Mouse (Mus musculus): ENCODE data around the gene Arhgef10l. TPM values are rescaled to one million over a fixed set of nuclear protein-coding genes. Genes with fewer than 3 reads are reported as not detected.
A peak's percentile ranks its signal among the peaks of the same experiment; 100 is the strongest.

Arhgef10l gene
- polyA plus RNA-seq, 1 experiment, result 29.2 TPM

GRCm38 (mm10) chr4:140662453-140662852 is 3.4 kb downstream of the Arhgef10l start:
- DNase-seq (ENCODE audit: extremely low spot score in 1 of 2, low spot score in 1 of 2), result no peak

DNA sequence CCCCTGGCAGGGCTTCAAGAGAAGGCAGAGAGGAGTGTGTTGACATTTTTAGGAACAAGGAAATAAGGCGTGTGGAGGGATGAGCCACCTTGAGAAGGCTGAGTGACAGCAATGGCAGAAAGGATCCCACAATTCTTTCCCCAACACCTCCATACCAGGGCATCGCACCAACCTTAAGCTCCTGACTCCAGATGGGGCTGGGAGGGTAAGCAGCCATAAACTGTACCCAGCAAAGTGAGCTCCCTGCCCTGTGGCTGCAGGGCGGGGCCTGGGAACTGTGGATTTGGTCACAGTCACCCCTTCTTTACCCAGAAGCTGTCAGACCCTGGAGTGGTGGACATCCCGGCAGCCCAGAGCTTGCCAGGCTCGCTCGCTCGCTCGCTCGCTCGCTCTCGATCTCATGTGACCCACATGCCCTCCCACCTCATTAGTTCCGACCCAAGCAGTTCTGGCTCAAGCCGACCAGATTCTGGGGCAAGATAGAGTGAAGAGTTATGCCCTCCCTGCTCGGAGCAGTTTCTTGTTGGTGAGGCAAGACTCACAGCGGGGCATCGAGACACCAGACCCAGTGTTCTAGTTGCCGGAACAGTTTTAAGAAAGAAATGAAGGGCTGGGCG is 4.3 kb downstream of the Arhgef10l start:
- no peak for DNase-seq (ENCODE audit: extremely low spot score in 1 of 2, low spot score in 1 of 2)

DNA sequence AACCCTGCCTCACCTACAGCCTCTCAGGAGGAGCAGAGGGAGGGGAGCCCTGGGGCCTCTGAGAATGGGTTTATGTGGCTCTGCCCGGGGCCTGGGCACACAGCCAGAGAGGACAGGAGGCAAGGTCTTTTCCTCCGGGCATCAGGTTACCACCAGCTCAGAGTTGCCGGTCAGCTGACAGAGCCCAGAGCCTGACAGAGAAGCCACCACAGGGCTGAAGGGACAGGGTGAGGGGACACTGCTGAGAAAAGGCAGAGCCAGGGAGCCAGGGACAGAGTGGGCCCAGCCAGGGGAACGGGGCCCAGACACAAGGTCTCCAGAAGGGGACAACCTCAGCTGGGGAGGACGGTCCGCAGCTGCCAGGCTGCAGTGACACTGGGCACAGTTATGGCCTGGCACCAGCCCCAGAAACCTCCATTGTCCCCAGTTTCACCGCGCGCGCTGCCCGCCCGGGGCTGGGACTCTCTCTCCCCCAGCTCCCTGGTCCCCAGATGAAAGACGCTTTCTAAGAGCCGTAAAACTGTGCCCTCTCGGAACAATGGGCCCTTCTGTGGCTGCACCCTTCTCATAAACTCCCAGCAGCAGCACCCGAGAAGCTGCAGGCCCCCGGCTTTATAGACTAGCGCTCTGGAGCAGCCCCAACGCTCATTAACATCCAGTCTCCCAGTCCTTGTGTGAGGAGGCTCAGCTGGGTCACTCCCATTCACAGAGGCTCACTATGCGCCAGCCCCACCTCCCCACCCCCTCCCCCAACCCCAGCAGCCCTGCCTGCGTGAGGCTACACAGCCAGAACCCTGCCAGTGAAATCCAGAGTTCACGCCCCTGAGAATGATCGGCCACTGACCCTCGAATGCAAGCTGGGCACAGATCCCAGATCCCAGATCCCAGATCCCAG is 7.9 kb downstream of the Arhgef10l start:
- peak; percentile 77 to 78 for DNase-seq (ENCODE audit: extremely low spot score in 1 of 2, low spot score in 1 of 2)

DNA sequence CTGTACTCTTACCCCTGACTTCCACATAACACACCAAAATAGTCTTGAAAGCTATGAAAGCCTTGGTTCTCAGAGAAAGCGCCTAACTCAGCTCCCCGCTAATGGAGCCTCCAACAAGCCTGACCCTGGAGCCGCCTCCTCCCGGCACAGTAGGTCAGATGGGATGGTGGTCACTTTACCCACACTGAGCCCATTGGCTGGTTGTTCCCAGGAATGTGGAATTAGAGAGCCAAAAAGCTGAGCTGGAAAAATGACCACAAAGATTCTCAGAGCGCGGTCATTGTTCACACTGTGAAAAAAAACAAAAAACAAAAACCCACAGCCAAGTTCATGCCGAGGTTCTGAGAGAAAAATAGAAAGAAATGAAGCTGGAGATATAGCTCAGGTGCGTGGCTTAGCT is 9.3 kb downstream of the Arhgef10l start:
- DNase-seq (ENCODE audit: extremely low spot score in 1 of 2, low spot score in 1 of 2), result no peak

DNA sequence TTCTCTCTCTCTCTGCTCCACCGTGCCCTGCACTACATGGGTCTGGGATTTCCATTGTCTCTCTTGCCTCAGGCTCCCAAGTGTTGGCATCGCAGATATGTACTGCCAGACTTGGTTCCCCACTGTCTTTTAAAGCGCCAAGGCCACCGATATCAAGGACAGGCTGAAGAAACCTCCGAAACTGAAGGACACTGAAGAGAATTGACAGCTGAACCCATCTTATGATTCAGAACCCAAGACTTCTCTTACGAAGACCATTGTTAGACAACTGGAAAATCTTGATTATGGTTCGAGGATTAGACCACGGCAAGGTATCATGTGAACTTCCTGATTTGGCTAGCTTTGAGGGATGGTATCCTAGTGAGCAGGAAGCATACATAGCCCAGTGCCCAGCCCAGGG is 11.0 kb downstream of the Arhgef10l start:
- DNase-seq (ENCODE audit: extremely low spot score in 1 of 2, low spot score in 1 of 2), result no peak

- DNase-seq (ENCODE audit: extremely low spot score in 1 of 2, low spot score in 1 of 2), result no peak
Measured at GRCm38 (mm10) chr4:140653835-140654583, 11.8 kb downstream of the Arhgef10l start.

DNA sequence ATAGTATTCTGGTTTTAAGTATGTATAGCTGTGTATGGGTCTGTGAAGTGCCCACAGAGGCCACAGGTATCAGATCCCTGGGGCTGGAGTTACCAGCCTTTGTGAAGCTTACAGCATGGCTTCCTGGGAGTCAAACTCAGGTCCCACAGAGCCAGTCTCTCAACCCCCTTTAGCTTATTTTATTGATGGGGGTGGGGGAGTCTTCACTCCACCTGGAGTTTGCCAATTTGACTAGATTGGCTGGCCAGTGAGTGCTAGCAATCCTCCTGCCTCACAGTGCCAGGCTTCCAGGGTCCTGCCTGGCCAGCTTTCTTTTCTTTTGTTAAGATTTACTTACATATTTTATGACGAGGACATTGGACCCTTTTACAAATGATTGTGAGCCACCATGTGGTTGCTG is 16.1 kb downstream of the Arhgef10l start:
- DNase-seq (ENCODE audit: extremely low spot score in 1 of 2, low spot score in 1 of 2), result no peak

GRCm38 (mm10) chr4:140649207-140649591 is 16.6 kb downstream of the Arhgef10l start:
- no peak for DNase-seq (ENCODE audit: extremely low spot score in 1 of 2, low spot score in 1 of 2)

GRCm38 (mm10) chr4:140648443-140649206 is 17.2 kb downstream of the Arhgef10l start:
- DNase-seq (ENCODE audit: extremely low spot score in 1 of 2, low spot score in 1 of 2), result peak in 1 of 2 experiments; percentile 45

DNA sequence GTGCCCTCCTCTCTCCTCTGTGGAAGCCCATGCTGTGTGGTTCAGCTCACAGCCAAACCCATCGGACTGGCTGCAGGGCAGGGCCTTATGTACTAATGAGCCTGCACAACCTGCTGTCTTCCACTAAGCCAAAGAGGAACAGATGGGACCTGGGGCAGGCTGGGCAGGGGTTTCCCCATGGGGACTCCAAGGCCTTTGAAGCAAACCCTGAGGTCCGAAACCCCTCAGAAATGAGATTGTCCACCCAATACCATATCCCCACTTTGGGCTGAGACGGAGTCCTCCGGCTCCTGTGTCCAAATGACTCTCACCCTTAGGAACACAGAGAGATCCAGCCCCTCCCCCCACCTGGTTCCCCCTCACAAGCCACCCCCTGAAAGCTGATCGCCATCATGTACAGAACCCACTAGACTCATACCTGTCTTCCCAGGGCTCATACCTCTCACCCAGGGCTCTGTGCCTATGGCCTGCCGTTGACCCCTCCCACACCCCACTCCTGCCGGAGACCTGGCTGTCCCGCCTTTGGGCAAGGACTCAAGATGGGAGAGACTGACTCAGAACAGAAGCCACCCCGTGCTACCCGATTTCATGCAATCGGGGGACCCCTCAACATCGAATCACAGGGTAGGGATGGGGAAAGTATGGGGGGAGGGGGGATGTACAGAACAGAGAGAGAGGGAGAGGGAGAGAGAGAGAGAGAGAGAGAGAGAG is 17.9 kb downstream of the Arhgef10l start:
- no peak for DNase-seq (ENCODE audit: extremely low spot score in 1 of 2, low spot score in 1 of 2)

GRCm38 (mm10) chr4:140645638-140646037 is 20.2 kb downstream of the Arhgef10l start:
- no peak for DNase-seq (ENCODE audit: extremely low spot score in 1 of 2, low spot score in 1 of 2)

- DNase-seq (ENCODE audit: extremely low spot score in 1 of 2, low spot score in 1 of 2), result no peak
Measured at GRCm38 (mm10) chr4:140644701-140645100, 21.1 kb downstream of the Arhgef10l start.

DNA sequence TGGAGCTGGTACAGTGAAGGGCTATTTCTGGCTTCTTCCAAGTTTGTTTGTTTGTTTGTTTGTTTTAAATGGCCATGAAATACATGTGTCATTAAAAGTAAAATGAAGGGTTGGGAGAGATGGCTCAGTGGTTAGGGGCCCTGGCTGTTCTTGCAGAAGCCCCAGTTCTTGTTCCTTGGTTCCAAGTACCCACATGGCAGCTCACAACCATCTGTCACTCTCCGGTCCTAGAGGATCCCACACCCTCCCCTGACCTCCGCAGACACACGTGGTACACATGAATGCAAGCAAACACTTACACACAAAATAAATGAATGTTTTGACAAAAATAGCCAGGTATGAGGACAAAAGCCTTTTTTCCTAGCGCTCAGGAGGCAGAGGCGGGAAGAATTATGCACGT is 21.5 kb downstream of the Arhgef10l start:
- DNase-seq (ENCODE audit: extremely low spot score in 1 of 2, low spot score in 1 of 2), result no peak

- DNase-seq (ENCODE audit: extremely low spot score in 1 of 2, low spot score in 1 of 2), result no peak
Measured at GRCm38 (mm10) chr4:140642378-140642777, 23.4 kb downstream of the Arhgef10l start.

- DNase-seq (ENCODE audit: extremely low spot score in 1 of 2, low spot score in 1 of 2), result peak in 1 of 2 experiments; percentile 65
Measured at GRCm38 (mm10) chr4:140641414-140641918, 24.3 kb downstream of the Arhgef10l start.

GRCm38 (mm10) chr4:140640668-140641067 is 25.1 kb downstream of the Arhgef10l start:
- DNase-seq (ENCODE audit: extremely low spot score in 1 of 2, low spot score in 1 of 2), result no peak

DNA sequence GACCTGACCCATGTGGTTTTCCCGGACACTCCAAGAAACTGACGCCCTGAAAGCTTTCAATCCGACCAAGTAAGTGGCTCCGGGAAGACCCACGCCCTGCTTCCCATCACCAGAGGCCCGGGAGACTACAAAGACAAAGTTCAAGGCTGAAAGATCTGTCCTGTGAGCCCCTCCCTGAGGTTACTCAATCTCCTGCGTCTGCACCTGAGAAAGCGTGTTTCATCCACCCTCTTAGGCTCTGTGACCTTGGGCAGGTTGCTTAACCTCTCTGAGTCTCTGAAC is 25.6 kb downstream of the Arhgef10l start:
- DNase-seq (ENCODE audit: extremely low spot score in 1 of 2, low spot score in 1 of 2), result no peak

DNA sequence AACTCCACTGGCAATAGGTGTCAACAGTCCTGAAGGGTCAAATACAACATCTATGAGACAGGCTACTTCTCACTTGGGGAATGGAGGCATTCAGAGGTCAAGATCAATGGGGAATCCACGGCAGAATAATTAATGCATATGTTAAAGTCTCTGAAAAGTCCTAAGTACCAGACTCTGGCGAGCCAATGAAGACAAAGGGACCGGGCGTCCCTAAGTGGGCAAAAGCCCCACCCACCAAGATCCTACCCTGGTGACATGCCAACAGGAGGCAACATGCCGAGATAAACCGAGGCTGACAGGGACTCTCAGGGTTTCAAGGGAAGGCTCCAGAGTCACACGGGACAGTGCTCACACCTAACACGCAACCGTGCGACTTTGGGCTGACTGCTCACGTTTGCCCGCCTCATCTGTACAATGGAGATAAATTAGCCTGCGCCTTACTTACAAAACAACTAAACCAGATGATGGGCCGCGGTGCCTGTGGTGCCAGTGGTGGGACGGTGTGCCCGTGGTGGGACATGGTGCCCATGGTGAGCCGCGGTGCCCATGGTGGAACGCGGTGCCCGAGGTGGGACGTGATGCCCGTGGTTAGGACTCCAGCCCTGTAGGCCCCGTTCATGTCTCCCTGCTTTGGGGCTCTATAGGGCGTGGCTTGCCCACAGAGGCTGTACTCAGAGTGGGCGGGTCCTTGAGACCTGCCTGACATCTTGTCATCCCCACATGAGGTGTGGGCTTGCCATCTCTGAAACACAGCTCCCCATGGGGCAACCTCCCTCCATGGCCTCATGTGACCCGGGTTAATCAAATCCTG is 26.2 kb downstream of the Arhgef10l start:
- DNase-seq (ENCODE audit: extremely low spot score in 1 of 2, low spot score in 1 of 2), result no peak

DNA sequence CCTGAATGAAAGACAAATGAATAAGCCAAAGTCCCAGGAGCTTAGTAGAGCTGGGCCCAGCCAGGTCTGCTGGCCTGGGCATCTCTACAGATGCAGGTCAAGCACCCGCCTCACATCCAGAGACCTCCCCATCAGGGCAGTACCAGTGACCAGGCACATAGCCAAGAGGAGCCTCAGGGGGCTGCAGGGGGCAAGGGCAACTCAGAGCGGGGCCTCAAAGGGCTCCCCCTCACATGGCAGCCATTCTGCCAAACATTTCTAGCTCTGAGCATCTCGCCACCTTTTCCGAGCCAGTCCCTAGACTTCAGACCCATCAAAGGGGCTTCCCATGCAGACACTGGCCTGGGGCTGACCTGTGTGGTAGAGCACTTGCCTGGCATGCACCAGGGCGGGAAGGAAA is 27.2 kb downstream of the Arhgef10l start:
- no peak for DNase-seq (ENCODE audit: extremely low spot score in 1 of 2, low spot score in 1 of 2)

Data from frontal cortex, adult 2 months (tissue).